Mouse (Mus musculus) granulocyte monocyte progenitor cell, adult 5-6 weeks (primary cell): Measurements from ENCODE around the gene Slc22a7. TPM values are rescaled to one million over a fixed set of nuclear protein-coding genes. Genes with fewer than 3 reads are reported as not detected.
A peak's percentile ranks its signal among the peaks of the same experiment; 100 is the strongest.

Experiments used
- ATAC-seq: replicated peaks from 2 replicates; pipeline ENCODE4 v1.8.0; 2016; ENCODE audit warnings: mild to moderate bottlenecking, moderate TSS enrichment, inconsistent platforms; ENCODE audit not compliant: poor library complexity, severe bottlenecking
- total RNA-seq, 2 experiments: library from RNA; stranded (forward) in 1 of 2; stranded (reverse) in 1 of 2; fragments of 200-712, 200-1000 nt in 1 of 2; fragments of >200 nt in 1 of 2; fragmentation: Nextera tagmentation in 1 of 2; gene quantifications; 2 replicates each; pipeline ENCODE4 v1.2.3; 2014 to 2017

Slc22a7 gene
- total RNA-seq (2014; fragmentation: Nextera tagmentation) (not detected in 2 replicates), total RNA-seq (2017) (not detected in 2 replicates)

DNA sequence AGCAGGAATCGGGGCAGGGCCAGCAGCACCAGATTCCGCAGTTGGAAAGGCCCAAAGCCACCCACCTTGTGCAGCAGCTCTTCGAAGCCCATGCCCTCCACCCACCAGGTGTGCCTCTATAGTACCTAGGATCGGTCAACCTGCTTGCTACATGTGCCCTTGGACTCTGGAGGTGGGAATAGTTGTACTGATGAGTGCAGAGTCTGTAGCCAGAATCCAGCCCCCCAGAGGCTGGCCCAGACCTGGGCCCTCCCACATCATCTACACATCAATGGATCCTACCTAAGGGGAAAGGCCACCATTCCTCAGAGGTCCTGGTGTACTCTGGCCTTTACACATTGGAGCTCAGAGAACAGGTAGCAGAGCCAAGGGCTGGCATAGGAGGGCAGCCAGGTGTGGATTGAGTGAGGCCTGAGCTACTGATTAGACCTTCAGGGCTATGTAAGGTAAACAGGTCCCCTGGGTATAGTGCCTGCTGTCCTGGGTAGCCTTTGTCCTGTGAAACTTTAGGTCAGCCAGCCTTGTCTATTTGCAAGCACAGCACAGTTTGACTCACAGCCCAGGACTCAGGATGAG lies at the start of gene Slc22a7:
Slc22a7 (minus strand) TSS at position 160 of the 576 bp plus-strand sequence.
- no peak for ATAC-seq

- ATAC-seq: 0 out of 2 replicates have a peak, but pooled peaks have one; percentile 17
Measured at GRCm38 (mm10) chr17:46487431-46487830, 49.2 kb upstream of the Slc22a7 start, which contains the start of gene Ttbk1. Gene Ttbk1 (minus strand): TSS chr17:46487675.

DNA sequence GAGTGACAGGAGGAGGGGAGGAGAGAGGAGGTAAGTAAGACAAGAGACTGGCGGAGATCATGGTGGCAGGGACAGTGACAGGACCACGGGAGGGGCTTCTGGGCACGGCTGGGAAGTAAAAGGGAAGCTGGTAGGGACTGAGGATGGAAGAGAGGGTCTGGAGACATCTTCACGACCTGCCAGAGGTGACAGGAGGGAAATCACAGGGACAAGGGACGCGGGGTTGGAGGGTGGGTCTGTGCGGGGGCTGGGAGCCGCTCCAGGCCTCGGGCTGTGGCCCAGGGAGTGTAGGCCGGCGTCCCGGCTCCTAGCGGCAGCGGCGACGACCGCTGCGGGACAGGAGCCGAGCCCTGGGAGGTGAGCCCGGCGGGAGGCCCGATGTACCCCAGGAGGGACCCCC lies 48.7 kb upstream of the Slc22a7 start:
- ATAC-seq: no peak

DNA sequence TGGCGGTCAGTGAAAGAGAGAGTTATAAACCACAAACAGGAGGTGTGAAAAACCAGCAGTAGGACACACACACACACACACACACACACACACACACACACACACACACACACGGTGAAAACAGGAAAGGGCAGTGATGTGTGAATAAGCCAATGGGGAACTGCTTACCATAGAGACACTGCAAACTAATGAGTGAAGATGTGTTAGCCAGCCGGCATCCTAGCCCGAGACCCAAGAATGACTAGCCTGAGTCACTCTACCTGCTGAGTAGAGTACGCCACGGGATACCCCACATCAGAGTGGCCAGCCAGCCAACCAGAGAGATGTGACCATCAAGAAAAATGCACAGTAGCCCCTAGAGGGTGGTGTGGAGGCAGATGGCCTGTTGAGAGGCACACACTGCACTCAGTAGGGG lies 46.2 kb upstream of the Slc22a7 start:
- ATAC-seq: peak; percentile 49; the same call in 1 of the 2 replicates

DNA sequence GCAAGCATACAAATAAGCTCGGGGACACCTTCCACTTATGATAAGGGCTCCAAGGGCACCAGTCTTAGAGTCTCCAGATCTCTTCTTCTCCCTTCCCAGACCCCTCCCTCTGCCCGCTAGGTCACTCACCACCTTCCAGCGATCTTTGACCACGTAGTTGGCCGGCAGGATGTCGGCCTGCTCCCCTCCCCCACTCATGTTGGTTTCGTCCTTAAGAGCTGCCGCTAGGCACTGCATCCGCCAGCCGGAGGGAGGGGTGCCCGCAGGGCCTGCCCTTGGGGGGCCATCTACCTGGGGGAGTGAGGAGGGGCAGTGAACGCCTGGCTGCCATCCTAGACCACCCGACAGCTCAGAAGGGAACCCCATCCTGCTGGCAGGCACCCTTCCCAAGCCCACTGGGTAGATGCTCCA lies 45.8 kb upstream of the Slc22a7 start:
- no peak for ATAC-seq

DNA sequence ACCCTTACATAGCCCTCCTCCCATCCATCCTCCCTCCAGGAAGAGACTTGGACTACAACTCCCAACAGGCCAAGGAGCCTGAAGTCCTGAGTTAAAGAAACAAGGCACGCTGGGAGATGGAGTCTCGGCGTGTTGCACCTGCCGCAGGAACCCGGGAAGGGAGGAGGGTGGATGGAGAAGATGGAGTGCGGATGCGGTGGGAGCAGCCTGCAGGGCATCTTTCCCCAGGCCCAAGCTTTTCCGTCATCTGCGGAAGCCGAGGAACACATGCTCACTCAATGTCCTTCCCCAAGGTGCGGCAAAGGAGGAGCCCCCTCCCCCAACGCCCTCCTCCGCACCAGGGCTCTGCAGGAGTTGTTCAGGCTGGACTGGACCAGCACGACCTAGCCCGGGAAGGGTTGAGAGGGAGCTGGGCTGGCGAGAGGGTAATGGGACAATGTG lies 45.3 kb upstream of the Slc22a7 start:
- no peak for ATAC-seq

GRCm38 (mm10) chr17:46477286-46477685 lies 39.0 kb upstream of the Slc22a7 start:
- ATAC-seq: no peak

DNA sequence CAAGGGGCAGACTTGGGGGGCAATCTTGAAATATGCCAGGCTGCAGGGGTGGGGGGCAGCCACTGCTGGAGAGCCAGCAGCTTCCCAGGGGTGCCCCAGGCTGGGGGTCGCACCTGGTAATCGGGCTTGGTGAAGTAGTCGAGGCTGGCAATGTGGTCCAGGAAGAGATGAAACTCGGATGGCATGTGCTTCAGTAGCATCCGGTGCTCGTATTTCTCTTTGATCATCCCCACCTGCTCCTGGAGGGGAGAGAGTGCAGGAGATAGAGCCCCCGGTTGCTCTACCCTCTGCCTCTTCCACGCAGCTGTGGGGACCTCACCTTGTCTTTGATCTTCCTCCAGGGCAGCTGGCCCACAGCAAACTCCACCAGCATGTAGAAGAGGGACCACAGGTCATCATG lies 38.3 kb upstream of the Slc22a7 start:
- ATAC-seq: no peak

DNA sequence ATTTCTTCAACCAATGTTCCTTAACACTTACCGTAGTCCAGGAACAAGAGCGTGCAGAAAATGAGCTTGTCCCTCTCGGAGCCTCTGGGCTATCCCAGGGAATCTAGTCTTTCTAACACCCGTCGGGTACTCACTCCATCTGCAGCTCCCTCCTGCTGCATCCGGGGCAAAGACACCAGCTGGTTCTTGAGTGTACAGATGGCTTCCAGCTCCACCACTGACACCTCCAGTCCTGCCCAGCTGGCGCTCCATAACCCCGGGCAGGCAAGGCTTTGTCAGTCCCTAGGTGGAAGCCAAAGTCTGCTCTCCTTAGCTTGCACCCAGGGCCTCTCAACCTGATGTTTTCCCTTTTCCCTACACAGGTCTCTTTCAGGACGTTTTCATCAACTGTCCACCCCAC lies 29.6 kb upstream of the Slc22a7 start:
- no peak for ATAC-seq

- no peak for ATAC-seq
Measured at GRCm38 (mm10) chr17:46462226-46462625, 24.0 kb upstream of the Slc22a7 start.

DNA sequence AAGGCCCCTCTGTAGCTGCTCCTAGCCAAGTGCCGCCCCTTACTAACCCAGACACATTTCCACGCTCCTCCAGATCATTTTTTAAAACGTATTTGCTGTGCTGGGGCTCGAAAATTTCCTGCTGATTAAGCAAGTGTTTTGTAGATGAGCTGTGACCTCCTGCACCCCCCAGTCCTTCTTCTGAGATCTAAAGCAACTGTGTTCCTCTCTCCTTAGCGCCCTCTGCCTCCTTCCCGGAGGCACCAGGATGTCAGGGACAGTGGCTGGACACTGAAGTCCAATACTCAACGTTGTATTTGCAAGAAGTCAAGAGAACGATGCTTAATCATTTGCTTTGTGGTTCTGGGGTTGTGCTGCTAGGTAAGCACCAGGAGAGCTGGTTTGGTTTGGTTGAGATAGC lies 23.1 kb upstream of the Slc22a7 start:
- ATAC-seq: no peak

GRCm38 (mm10) chr17:46460673-46461072 lies 22.4 kb upstream of the Slc22a7 start:
- peak; percentile 18; the same call in 1 of the 2 replicates for ATAC-seq

DNA sequence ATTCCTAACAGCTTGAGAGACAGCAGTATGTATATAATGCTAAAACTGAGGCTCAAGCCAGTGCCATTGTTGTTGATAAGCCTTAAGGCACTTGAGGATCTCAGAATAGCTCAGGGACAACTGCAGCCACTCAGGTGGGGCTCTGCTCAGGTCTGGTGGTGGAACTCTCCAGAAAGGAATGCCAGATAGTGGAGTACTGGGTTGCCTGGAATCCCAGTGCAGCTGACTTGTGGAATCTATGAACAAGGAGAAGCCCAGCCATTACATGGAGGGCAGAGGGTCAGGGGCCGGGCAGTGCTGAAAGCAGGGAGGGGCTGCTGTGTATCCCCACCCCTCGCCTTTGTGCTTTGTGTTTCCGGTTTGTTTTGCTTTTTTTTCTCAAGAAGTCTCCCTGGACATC lies 20.2 kb upstream of the Slc22a7 start:
- ATAC-seq: no peak

GRCm38 (mm10) chr17:46457791-46458190 lies 19.5 kb upstream of the Slc22a7 start:
- ATAC-seq: peak; percentile 42; the same call in 1 of the 2 replicates

DNA sequence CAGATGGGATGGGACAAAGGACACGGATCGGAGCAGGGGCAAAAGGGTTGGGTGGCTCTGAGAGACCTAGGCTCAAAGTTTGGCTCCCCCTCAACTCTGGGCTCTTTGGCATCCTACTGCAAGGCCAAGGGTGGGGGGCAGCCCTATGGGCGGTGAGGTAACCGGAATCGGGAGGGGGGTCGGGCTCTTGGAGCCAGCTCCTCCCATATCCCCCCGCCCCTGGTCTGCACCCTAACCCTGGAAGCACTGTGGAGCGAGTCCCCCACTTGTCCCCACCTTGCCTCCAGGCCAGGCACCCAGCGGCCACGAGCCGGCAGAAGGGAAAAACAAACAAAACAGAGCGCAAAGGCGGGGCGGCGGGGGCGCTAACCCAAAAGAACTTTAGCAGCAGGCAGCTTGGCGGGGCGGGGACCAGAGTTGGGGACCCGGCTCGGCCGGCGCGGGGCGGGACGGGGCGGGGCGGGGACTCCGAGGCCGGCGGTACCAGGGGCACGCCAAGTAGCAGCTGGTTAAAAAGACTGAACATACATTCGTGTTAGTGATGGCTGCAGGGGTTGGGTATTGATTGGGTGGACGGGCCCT lies 16.9 kb upstream of the Slc22a7 start:
- peak; percentile 20; the same call in 1 of the 2 replicates for ATAC-seq

- no peak for ATAC-seq
Measured at GRCm38 (mm10) chr17:46454539-46454938, 16.3 kb upstream of the Slc22a7 start.

- no peak for ATAC-seq
Measured at GRCm38 (mm10) chr17:46453970-46454411, 15.7 kb upstream of the Slc22a7 start.

- peak; percentile 8; the same call in 1 of the 2 replicates for ATAC-seq
Measured at GRCm38 (mm10) chr17:46453302-46453948, 15.2 kb upstream of the Slc22a7 start.

DNA sequence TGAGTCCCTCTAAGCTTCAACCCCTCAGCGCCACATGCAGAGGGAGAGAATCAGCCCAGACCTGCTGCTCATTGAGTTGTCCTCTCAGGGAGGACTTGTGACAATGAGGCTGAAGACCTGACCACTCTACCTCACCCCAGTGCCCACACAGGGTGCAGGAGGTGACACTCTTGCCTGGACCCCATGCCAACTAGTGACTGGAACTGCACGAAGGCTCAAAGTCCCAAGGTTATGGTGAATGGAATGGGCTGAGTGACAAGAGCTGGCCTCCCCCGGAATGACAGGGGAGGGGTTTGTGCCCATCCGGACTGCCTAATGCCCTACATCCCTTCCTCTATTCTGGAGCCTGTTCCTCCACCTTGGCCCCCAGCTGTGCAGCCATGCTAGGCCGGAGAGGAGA lies 14.4 kb upstream of the Slc22a7 start:
- ATAC-seq: no peak

GRCm38 (mm10) chr17:46446264-46446663 lies 8.0 kb upstream of the Slc22a7 start:
- ATAC-seq: no peak

- ATAC-seq: no peak
Measured at GRCm38 (mm10) chr17:46444839-46445579, 6.8 kb upstream of the Slc22a7 start.
